28 mouse cellular contexts compared by ENCODE assay signal in genomic region chr3:143411655-143412054, GRCm38 (mm10).
DNase-seq lines count a peak whose midpoint lies in the region; ATAC-seq and TF ChIP-seq lines count a peak whose summit lies in the region.
"Had no signal": no experiment of that assay in that cellular context is flagged by ENCODE, and none has a peak within 500 bp of the region (broad histone marks: within the 10 kb centered on the region; RNA-seq: fewer than 3 reads in every experiment).

No protein-coding gene starts in this region.

- no peaks in the 10 kb centered on the region for H3K9me3 ChIP-seq in kidney, embryonic 14.5 days (ENCODE audit: control insufficient read depth, low read length)
- no peaks in the 10 kb centered on the region for H3K9me3 ChIP-seq in forebrain, embryonic 13.5 days (replicated peaks)
- no peaks in the 10 kb centered on the region for H3K9me3 ChIP-seq in midbrain, embryonic 16.5 days (replicated peaks; ENCODE audit: control insufficient read depth, low read length, poor library complexity, severe bottlenecking)
- H3K9me3 ChIP-seq: embryonic facial prominence, embryonic 13.5 days; heart, embryonic 13.5 days; hindbrain, embryonic 10.5 days; hindbrain, embryonic 15.5 days; liver, embryonic 12.5 days had no signal

- WGBS in kidney, adult 2 months = 24% methylated on average over 4 of the region's 4 CpGs
- 55% methylated on average over 4 of the region's 4 CpGs for WGBS in kidney, embryonic 14.5 days
- 25% methylated on average over 4 of the region's 4 CpGs for WGBS in forebrain, embryonic 13.5 days
- WGBS in midbrain, embryonic 16.5 days = 60% methylated on average over 4 of the region's 4 CpGs

- H3K4me3 ChIP-seq in kidney, adult 2 months (ENCODE audit: insufficient read depth, low read depth, low read length) = no peak overlapping the region
- H3K4me3 ChIP-seq in kidney, embryonic 14.5 days (ENCODE audit: low read length) = no peak overlapping the region
- no peak overlapping the region for H3K4me3 ChIP-seq in forebrain, embryonic 13.5 days
- no peak overlapping the region for H3K4me3 ChIP-seq in midbrain, embryonic 16.5 days (ENCODE audit: low read depth, low read length)
- H3K4me3 ChIP-seq: embryonic facial prominence, embryonic 13.5 days; heart, embryonic 13.5 days; hindbrain, embryonic 10.5 days; hindbrain, embryonic 15.5 days; layer of hippocampus, adult 2 months; left cerebral cortex, adult 2 months; liver, embryonic 12.5 days had no signal

- TF ChIP-seq CTCF in kidney, adult 2 months (conservative IDR thresholded peaks at IDR 0.05; ENCODE audit: insufficient read depth, insufficient read length, low read depth, low read length) = no peak

- no peak overlapping the region for H3K9ac ChIP-seq in kidney, embryonic 14.5 days (ENCODE audit: low read depth, low read length)
- H3K9ac ChIP-seq in forebrain, embryonic 13.5 days = no peak overlapping the region
- no peak overlapping the region for H3K9ac ChIP-seq in midbrain, embryonic 16.5 days (ENCODE audit: low read depth, low read length)
- H3K9ac ChIP-seq: embryonic facial prominence, embryonic 13.5 days; heart, embryonic 13.5 days; hindbrain, embryonic 15.5 days; liver, embryonic 12.5 days; liver, postnatal 0 days had no signal

- ATAC-seq in kidney, embryonic 14.5 days (ENCODE audit: low FRiP score, low TSS enrichment) = no peak
- ATAC-seq in forebrain, embryonic 13.5 days = peak; percentile 62; the same call in 1 of the 2 replicates
- ATAC-seq in midbrain, embryonic 16.5 days = no peak
- ATAC-seq: inflammation-experienced regulatory T-cells, adult 6 months; liver, embryonic 12.5 days; liver, postnatal 0 days; Patski had no signal

- DNase-seq in kidney, adult 2 months = peak; percentile 51
- DNase-seq in kidney, postnatal 4 days = no peak
- DNase-seq in kidney, postnatal 14 days = peak; percentile 0
- peak; percentile 44 for DNase-seq in gonadal fat pad, adult 2 months (ENCODE audit: low read depth)
- DNase-seq in T-cell, adult 2 months (ENCODE audit: low spot score) = no peak
- DNase-seq: adrenal gland, postnatal 25 days; cerebellum, adult 18-20 months; cerebellum, postnatal 10 days; heart, postnatal 14 days; liver, postnatal 0 days; midbrain, embryonic 14.5 days; right cerebral cortex, postnatal 4 days; thymus, adult 18-20 months; thymus, postnatal 25 days had no signal

- no peaks in the 10 kb centered on the region for H3K36me3 ChIP-seq in kidney, adult 2 months (ENCODE audit: control insufficient read depth, insufficient read depth, low read length)
- H3K36me3 ChIP-seq in kidney, embryonic 14.5 days (ENCODE audit: control insufficient read depth, insufficient read depth, low read length) = no peaks in the 10 kb centered on the region
- no peaks in the 10 kb centered on the region for H3K36me3 ChIP-seq in forebrain, embryonic 13.5 days (ENCODE audit: poor library complexity, severe bottlenecking)
- no peaks in the 10 kb centered on the region for H3K36me3 ChIP-seq in midbrain, embryonic 16.5 days (ENCODE audit: control insufficient read depth, insufficient read depth, low read length)
- H3K36me3 ChIP-seq: embryonic facial prominence, embryonic 13.5 days; heart, embryonic 13.5 days; hindbrain, embryonic 10.5 days; hindbrain, embryonic 15.5 days; liver, embryonic 12.5 days had no signal

- H3K27me3 ChIP-seq in kidney, adult 2 months (replicated peaks; ENCODE audit: control insufficient read depth, insufficient read depth, low read length) = 0 out of 2 replicates have a peak, but pooled peaks cover 1% of the 10 kb centered on the region
- H3K27me3 ChIP-seq in kidney, embryonic 14.5 days (ENCODE audit: control insufficient read depth, insufficient read depth, low read length) = no peaks in the 10 kb centered on the region
- peaks cover 39% of the 10 kb centered on the region for H3K27me3 ChIP-seq in forebrain, embryonic 13.5 days
- no peaks in the 10 kb centered on the region for H3K27me3 ChIP-seq in midbrain, embryonic 16.5 days (ENCODE audit: control insufficient read depth, insufficient read depth, low read depth, low read length)
- H3K27me3 ChIP-seq: embryonic facial prominence, embryonic 13.5 days; heart, embryonic 13.5 days; hindbrain, embryonic 15.5 days; liver, embryonic 12.5 days; Patski had no signal

- H3K4me2 ChIP-seq in kidney, embryonic 14.5 days (replicated peaks; ENCODE audit: low read depth, low read length) = no peak overlapping the region
- H3K4me2 ChIP-seq in forebrain, embryonic 13.5 days = no peak overlapping the region
- H3K4me2 ChIP-seq in midbrain, embryonic 16.5 days (ENCODE audit: low read length) = no peak overlapping the region
- H3K4me2 ChIP-seq: embryonic facial prominence, embryonic 13.5 days; heart, embryonic 13.5 days; hindbrain, embryonic 15.5 days; liver, embryonic 12.5 days had no signal

- no peak for TF ChIP-seq POLR2A in kidney, adult 2 months (IDR thresholded peaks at IDR 0.05; ENCODE audit: low read depth, low read length)

- H3K27ac ChIP-seq in kidney, adult 2 months (ENCODE audit: insufficient read depth, low read depth, low read length) = no peak overlapping the region
- H3K27ac ChIP-seq in kidney, embryonic 14.5 days (ENCODE audit: low read depth, low read length) = no peak overlapping the region
- no peak overlapping the region for H3K27ac ChIP-seq in forebrain, embryonic 13.5 days
- no peak overlapping the region for H3K27ac ChIP-seq in midbrain, embryonic 16.5 days (ENCODE audit: low read length)
- H3K27ac ChIP-seq: embryonic facial prominence, embryonic 13.5 days; heart, embryonic 13.5 days; hindbrain, embryonic 10.5 days; hindbrain, embryonic 15.5 days; layer of hippocampus, adult 2 months; left cerebral cortex, adult 2 months; liver, embryonic 12.5 days; macrophage; stomach, postnatal 0 days had no signal

- no peaks in the 10 kb centered on the region for H3K4me1 ChIP-seq in kidney, adult 2 months (ENCODE audit: control insufficient read depth, insufficient read depth, low read length)
- no peaks in the 10 kb centered on the region for H3K4me1 ChIP-seq in kidney, embryonic 14.5 days (ENCODE audit: control insufficient read depth, insufficient read depth, low read length)
- no peaks in the 10 kb centered on the region; the same call in 1 of the 2 replicates for H3K4me1 ChIP-seq in forebrain, embryonic 13.5 days
- no peaks in the 10 kb centered on the region for H3K4me1 ChIP-seq in midbrain, embryonic 16.5 days (ENCODE audit: control insufficient read depth, insufficient read depth, low read length)
- H3K4me1 ChIP-seq: embryonic facial prominence, embryonic 13.5 days; heart, embryonic 13.5 days; hindbrain, embryonic 10.5 days; liver, embryonic 12.5 days had no signal

Comparison
In these comparisons a context has a peak if more than half of its experiments do, and no peak if none do; other contexts are left out.
1. DNase-seq: peak in kidney, adult 2 months (single experiment), kidney, postnatal 14 days (single experiment) and gonadal fat pad, adult 2 months (single experiment); none in kidney, postnatal 4 days (0 of 2) and T-cell, adult 2 months (single experiment).